Mouse (Mus musculus) skeletal muscle tissue, adult 2 months (tissue): Measurements from ENCODE around the gene Tbx21.
A peak's percentile ranks its signal among the peaks of the same experiment; 100 is the strongest.

Experiments
- DNase-seq: peaks from one replicate; pipeline ENCODE4 v3.0.0-alpha.2; 2012; ENCODE audit warnings: low read depth, low spot score

Tbx21 gene

DNA sequence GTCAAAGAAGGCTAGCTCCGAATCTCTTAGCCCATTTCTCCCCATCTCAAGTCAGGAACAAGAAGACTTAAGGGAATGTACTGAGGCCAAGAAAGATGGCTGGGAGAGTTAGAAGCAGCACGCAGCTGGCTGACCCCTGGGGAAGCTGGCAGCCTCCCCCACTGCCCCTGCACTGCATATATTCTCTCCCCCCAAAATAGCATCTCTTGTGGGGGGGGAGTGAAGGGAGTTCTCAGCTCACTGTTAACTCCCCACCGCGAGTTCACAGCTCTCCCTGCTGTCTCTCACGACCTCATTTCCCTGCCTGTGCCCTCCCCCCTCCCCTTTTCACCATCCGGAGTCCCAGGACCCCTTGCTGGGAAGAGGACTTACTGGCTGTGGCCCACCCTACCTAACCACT is 17.1 kb upstream of the Tbx21 start:
- DNase-seq = no peak

DNA sequence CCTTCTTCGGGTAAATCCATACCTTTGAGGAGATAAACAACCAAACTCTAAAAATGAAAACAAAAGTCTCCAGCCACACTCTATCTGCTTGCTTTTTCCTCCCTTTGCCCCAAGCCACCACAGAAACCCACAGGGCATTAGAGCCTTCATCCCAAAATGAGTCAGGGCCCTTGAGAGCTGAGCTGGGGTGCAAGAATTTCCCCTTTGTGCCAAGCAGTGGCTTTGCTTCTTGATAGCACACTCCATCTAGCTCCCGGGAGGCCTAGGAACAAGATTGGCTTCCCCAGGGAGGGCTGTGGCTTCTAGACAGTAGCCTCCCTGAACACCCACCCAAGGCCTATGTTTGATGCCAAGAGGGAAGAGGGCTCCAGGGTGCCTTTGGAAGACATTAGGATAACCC is 16.6 kb upstream of the Tbx21 start:
- DNase-seq = no peak

DNA sequence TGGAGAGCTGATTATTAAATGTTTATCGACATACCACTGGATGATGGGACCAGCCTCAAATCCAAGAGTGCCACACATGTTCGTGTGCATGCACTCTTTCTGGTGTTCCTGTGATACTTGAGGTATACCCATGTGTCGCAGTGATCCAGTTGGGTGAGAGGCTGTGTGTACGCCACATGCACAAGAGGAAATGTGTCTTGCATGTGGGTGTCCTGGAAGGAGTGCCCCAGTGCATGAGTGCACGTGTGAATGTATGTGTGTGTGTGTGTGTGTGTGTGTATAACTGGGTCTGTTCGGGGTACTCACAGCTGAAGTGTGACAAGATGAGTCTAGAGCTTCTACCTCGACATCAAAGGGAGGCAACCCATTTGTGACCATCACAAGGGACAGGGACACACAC is 15.2 kb upstream of the Tbx21 start:
- DNase-seq = no peak

DNA sequence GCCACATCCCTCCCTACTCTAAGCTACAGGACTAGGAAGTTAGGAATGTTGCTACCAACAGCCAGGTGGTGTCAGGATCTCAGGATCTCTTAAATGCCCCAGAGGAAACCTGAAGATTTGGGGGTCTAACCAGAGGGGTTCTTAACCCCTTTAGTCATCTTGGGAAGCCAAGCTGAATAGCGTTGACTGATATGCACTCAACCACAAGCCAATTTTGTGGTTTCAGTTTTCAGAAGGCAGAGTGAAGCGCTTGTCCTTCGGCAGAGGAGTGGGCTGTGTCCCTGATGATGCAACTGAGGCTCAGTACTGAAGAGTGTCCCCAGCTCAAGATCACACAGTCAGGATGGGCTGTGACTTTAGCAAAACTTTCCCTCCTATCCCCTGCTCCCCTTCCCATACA is 13.8 kb upstream of the Tbx21 start:
- DNase-seq = no peak

DNA sequence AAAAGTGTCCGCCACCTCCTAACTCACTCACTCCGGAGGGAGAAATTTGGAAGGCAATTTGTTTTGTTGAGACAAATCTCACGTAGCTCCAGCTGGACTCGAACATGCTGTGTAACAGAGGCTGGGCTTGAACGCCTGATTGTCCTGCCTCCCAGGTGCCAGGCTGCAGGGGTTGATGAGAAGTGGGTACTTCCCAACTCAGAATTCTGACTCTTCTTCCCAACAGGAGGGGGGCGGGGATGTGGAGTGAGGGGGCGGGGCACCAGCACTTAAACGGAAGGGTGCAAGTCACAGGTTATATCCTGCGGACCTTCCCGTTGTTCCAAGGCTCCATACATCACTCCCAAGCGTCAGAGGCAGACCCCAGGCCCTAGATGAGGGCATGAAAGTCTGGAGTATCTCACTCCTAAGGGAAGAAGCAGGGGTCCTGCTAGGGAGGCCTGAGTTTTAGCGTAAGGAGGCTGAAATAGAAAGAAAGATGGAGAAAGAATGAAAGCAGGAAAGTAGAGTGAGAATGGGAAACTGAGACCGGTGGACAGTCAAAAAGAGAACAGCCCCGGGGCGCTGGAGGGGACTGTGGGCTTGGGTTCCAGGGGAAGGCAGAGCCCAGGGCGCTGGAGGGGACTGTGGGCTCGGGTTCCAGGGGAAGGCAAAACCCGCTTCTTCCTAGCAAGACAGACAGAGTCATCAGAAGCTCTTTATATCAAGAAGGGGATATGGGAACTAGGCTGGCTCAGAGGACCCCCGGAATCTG is 12.5 kb upstream of the Tbx21 start:
- no peak for DNase-seq

DNA sequence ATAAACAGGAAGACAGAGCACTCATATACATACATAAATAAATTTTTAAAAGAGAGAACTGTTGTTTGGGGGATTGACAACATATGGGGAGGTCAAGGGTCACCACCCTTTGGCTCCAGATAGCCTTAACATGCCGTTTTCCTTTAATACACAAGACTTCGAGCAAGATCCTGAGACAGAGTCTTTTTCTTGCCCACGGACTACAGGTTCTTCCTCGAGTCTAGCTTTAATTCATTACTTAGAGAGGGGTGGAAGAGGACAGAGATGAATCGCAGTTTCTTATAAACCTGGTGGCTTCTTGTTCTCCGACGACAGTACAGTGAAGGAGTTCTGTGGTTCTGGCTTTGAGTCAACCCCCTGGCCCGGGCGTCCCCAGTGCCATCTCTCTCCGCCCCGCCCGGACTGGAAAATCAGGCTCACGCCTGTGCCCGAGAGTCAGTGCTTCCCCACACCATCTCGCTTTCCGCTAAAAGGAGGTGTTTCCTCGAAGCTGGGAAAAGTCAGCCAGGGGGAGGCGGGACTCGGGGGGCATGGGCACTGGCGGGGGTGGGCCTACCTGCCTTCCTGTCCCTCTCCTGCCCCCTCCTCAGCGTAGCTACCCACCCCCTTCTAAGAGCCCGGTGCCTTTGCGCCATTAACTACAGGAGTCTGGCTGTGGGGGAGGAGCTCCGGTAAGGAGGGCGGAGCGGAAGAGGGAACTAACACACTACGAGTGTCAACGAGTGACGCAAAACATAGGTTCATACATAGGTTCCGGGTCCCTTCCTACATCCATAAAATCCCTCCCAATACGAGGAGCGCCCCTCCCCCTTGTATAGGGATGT is 11.7 kb upstream of the Tbx21 start:
- no peak for DNase-seq

DNA sequence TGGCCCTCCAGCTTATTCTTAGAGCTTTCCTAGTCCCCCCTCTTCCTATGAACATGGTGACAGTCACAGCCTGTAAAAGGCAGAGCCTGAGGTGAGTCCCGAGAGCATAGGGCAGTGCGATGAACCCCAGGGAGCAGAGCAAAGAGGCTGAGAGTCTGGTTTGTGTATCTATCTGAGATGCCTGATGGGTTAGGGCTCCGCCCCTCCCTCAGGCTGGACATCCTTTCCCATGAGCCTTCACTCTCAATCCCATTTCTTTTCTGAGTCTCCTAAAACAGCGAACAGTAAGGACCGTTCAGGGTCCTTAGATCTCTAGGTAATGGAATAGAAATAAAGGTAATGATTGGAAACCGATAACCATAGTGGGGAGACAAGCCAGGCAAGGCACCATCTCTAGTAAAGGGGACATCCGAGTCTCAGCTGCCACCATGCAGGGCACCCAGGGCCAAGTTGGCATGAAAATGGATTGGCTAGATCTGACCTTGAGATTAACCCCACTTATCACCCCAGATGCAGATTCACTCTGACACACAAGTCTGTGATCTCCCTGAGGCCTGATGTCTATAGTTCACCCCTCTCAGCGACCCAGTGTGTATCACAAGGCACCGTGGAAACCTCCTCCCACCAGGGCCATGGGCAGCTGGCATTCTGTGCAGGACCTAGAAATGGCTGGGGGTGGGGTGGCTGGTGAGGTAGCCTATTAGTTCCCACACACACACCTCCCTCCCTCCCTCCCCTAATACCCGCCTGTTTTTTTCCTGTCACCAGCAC is 9.3 kb upstream of the Tbx21 start:
- DNase-seq = no peak

DNA sequence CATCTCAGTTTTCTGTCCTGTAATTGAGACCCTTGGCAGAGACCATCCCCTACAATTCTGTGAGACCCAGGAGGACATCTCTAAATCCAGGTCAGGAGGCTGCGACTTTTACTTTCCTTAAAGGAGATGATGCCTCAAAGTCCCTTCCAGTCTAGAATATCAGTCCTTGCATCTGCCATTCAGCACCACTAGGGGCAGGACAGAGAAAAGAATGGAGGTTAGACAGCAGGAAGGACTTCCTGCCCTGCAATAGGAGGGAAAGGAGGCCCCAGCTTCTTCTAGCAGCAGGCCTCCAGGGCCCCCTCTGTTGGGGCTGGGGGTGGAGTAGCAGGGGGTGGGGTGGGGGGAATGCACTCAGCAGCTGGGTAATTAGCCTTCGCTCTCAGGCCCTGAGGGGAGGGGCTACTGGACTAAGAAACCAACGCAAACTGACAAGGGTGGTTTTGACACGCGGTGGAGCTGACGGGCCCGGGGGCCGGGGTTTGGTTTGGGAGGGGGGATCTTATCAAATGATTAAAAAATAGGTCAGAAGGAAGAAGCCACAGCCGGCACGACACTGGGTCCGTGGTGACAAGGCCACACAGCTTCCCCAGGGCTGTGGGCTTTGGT is 8.3 kb upstream of the Tbx21 start:
- no peak for DNase-seq

DNA sequence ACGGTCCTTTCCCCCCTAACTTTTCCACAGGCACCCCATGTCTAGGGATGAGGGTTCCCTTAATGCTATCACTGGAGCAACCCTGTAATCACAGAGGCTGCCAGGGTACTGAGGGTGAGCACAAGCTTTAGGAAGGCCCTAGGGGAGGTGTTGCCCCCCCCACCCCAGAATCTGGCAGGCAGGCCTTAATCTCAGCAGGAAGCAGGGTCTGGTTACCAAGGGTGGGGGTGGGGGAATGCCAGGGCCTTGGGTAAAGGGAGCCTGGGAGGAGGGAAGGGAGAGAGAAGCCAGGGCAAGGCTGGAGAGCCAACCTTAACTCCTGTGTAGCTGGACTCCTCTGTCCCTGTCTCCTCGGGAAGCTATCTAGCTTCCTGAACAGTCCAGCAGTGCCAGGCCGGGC is 5.5 kb upstream of the Tbx21 start:
- peak; percentile 56 for DNase-seq

DNA sequence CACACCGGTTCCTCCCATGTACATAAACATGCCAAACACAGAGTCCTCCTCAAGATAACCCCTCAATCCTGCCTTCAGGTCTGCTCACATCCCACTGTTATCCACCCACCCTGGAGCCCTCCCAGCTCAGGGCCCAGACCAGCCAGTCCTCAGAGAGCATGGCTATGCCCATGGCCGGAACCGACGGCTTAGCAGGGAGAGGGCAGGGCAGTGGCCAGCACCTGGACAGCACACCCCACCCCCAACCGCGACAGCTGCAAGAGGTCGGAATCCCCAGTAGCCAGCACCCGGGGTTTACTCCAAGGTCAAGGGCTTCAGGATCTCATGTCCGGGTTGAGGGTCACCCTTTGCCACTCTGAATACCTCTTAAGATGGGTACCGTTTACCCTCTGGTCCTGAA is 5.1 kb upstream of the Tbx21 start:
- DNase-seq = peak; percentile 36

DNA sequence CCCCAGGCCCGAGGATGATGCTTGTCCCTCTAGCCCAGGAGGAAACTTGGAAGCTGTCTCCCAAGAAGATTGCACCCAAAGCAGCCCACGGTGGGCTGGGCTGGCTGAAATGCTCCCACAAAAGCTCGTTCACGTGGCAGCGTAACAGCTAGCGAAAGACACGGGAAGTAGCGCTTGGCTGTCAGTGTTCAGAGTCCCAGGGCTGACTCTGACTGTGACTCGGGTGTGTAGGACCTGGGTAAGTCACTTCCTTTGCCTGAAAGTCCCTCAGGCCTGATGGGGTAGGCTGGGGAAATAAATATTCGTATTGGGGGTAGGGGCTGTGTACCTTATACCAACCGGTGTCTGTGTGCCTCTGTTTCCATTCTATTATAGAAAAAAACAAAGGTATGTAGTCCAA is 666 bp upstream of the Tbx21 start:
- DNase-seq = no peak

DNA sequence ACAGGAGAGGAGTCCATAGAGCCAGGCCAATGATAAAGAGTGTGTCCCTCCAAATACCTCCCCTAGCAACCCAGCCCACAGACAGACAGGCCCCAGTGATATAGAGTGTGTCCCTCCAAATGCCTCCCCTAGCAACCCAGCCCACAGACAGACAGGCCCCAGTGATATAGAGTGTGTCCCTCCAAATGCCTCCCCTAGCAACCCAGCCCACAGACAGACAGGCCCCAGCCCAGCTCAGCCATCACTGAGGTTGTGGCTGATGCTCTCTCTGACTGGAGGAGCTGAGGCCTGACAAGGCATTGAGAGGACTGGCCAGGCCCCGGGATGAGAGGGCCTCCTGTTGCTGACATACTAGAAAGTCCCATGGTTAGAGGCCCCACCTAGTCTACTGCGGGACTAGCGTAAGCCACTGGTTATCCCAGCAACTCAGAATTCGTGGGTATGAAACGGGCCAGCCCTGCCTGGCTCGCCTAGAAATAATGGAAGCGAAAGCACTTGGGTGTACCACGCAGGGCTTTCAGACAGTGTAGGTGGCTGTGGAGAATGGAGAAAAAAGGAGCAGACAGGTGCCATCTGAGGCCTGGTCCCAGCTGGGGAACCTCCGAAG is 2.5 kb downstream of the Tbx21 start:
- DNase-seq = no peak

DNA sequence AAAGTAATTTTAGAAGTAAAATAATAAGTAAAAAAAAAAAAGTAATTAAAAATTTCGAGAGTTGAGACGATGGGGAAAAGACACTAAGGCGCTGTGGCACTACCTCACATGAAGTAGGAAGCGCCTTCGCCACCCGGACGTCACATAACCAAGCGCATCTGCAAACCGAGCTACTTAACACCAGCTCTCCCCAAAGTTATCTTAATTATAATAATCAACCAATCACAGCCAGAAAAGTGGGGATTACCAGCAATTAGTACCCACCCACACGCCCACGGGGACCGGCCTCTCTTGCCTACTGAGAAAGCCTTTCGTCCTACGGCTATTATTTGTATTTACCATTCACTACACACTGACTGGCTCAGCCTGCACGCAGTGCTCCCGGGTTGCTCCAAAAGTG is 6.2 kb downstream of the Tbx21 start:
- no peak for DNase-seq

DNA sequence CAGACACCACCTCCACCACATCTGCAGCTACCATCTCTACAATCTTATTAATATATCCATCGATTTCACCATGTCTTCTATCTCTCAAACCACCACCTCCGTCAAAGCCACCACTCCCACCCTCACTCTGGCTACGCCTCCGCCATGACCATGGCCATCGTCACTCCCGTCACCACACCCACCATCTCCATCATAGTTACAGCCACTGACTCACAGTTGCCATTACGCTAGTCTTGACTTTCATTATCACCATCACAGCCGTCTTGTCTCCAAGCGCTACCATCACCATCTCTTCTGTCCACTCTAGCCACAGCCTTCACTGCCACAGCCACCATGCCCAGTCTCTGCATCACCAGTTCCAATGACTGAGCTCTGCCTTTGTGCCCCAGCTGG is 11.0 kb downstream of the Tbx21 start:
- no peak for DNase-seq

DNA sequence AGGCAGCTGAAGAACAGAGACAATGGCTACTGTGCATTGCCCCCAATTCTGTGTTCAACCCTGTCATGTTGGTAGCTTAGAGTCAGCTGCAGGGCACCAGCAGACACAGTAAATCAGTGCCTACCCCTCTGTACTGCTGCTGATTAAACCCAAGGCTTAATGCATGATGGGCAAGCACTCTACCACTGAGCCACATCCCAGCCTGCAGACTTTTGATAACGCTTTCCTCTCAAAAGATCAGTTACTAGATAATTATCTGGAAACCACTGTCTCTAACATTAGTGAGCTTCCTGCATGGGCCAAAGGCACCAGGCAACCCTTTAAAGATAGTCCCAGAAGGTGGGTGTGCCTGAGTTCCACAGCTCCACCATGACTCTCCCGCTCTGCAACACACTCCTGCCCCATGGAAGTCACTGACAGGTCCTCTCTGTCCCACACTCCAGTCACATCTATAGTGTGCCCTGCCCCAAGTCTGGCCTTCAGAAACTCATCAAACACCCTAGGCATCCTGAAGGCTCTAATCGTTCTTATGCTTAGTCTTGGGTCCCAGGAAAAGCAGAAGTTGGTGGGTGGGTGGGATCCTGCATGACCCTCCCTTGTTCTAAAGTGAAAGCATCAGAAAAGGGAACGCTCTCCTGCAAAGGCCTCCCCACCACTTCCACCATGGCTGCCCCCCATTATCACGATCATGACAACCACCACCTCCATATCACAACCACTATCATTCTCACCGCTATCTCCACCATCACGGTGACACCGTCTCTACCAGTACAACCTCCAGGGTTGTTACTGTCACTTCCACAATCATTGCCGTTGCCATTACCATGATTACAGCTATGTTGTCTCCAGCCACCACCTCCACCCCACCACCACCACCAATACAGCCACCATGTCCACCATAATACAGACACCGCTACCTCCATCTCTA is 11.7 kb downstream of the Tbx21 start:
- no peak for DNase-seq

DNA sequence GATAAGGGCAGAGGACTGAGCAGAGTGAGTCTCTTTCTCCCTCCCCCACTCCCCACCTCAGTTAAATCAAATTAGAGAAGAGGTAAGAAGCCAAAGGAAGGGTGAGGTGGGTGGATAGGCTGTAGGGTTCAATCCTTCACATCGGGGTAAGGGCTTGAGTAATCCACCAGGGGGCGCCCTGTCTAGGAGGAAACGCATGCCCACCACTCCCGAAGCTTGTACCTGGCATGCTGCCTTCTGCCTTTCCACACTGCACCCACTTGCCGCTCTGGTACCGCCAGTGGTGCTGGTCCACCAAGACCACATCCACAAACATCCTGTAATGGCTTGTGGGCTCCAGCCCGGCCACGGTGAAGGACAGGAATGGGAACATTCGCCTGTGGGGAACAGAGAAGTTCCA is 13.4 kb downstream of the Tbx21 start:
- DNase-seq = peak; percentile 43

DNA sequence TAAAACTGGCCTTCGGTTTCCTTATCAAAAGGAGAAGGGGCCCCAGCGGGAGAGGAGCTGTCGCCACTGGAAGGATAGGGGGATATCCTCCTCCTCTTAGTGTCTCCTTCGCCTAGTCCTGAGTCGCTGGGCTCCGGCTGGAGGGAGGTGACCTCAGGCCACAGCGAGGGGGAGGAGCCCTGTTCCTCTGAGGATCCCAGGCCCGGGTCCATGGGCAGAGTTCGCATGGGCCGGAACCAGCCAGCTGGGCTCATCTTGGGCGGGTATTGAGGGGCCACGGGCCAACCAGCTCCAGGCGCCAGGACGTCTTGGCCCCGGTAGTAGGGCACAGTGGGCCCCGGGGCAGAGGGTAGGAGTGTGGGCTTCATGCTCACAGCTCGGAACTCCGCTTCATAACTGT is 16.3 kb downstream of the Tbx21 start:
- peak; percentile 24 for DNase-seq

DNA sequence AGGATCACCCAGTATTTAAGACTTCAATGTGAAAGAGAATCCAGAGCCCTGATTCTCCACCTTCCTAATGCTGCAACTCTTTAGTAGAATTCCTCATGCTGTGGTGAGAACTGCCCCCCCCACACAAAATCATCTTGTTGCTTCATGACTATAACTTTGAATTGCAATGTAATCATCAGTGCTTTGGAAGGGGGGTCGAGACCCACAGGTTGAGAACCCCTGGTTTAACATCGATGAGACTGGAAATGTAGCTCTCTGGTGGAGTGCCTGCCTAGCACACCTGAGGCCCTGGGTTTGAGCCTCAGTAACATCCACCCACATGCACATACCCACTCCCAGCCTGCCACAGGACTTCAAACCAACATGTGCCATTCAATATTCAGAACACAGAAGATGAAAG is 20.5 kb downstream of the Tbx21 start:
- no peak for DNase-seq

DNA sequence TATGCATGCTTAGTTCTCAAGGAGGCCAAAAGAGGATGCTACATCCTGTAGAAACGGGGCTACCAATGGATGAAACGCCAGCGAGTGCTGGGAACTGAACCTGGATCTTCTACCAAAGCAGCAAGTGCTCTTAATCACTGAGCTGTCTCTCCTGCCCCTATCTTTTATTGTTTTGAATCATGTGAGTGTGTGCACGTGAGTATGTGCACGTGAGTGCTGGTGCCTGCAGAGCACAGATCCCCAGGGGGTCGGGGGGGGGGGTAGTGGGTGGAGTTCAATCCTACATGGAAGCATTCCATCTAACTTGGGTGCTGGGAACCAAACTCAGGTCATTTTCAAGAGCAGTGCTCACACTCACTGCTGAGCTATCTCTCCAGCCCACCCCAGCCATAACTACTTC is 28.8 kb downstream of the Tbx21 start:
- DNase-seq = no peak

DNA sequence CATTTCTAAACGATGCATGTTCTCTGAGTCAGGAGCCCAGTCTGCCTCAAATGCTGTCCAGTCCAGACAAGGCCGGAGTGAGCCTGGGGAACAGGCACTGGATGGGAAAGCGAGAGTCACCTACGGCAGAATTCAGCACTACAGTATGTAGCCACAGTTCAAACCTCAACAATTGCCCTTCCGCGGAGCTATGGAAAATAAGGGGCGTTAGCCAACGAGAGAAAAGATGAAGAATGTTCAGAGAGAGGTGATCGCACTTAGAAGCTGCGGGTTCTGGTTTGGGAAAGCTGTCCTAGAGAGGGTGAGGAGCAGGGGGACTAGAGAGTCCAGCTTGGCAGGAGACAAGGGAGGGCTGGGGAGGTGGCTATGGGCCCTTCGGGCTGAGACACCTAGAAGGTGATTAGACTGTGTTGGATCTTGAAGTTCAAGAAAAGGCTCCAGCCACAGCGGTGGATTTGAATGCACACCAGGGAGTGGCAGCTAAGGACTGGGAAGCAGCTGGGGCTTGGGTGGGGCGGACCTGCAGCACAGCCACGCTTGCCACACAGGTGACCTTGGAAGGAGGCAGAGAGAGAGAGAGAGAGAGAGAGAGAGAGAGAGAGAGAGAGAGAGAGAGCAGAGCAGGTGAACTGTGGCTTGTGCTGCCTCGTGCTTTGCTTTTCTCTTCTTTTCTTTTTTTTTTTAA is 30.2 kb downstream of the Tbx21 start:
- DNase-seq = no peak
